Mouse (Mus musculus) liver, embryonic 16.5 days (tissue): ENCODE data around the gene Dgkd. TPM values are rescaled to one million over a fixed set of nuclear protein-coding genes. Genes with fewer than 3 reads are reported as not detected.

ENCODE experiments used
- ATAC-seq: fragments of 200-750 bp; cut with Nextera tagmentation; 2 replicates; pipeline ENCODE4 v1.8.0; 2017; ENCODE audit warnings: low read depth, mild to moderate bottlenecking, moderate number of reproducible peaks, moderate library complexity
- H3K27ac ChIP-seq: fragments of 300-500 bp; sonication (generic); 2 replicates; pipeline ENCODE4 v1.5.1; 2014; ENCODE audit warnings: mild to moderate bottlenecking, low read length
- H3K27me3 ChIP-seq: fragments of 300-500 bp; sonication (generic); 2 replicates; pipeline ENCODE4 v1.6.1; 2014; ENCODE audit warnings: low read depth, low read length, mixed read lengths; ENCODE audit not compliant: control insufficient read depth, insufficient read depth
- H3K36me3 ChIP-seq: fragments of 300-500 bp; sonication (generic); 2 replicates; pipeline ENCODE4 v1.6.1; 2014; ENCODE audit warnings: mild to moderate bottlenecking; ENCODE audit not compliant: control insufficient read depth, insufficient read depth
- H3K4me1 ChIP-seq: fragments of 300-500 bp; sonication (generic); 2 replicates; pipeline ENCODE4 v1.6.1; 2014; ENCODE audit warnings: low read depth, low read length, mixed read lengths; ENCODE audit not compliant: control insufficient read depth
- H3K4me2 ChIP-seq: fragments of 300-500 bp; sonication (generic); 2 replicates; pipeline ENCODE4 v1.6.1; 2014; ENCODE audit warnings: low read depth, low read length, mixed read lengths
- H3K4me3 ChIP-seq: fragments of 300-500 bp; sonication (generic); 2 replicates; pipeline ENCODE4 v1.5.1; 2014; ENCODE audit warnings: low read depth, mild to moderate bottlenecking, low read length
- H3K9ac ChIP-seq: fragments of 300-500 bp; sonication (generic); 2 replicates; pipeline ENCODE4 v1.6.1; 2014; ENCODE audit warnings: low read depth, low read length
- H3K9me3 ChIP-seq: fragments of 300-500 bp; sonication (generic); replicated peaks from 2 replicates; pipeline ENCODE4 v1.6.1; 2016; ENCODE audit warnings: low read length; ENCODE audit not compliant: control insufficient read depth
- WGBS: fragments of 180-500 bp; shearing (Covaris S2); extraction: QIAGEN DNeasy Blood & Tissue Kit; methylation state at CpG from one replicate; pipeline ENCODE4 v1.1.7; 2014; ENCODE audit not compliant: insufficient replicate concordance; 5-methylcytosine and 5-hydroxymethylcytosine counted together
- polyA plus RNA-seq: library from polyadenylated mRNA; unstranded; fragments of >200 nt; fragmentation: Nextera tagmentation; extraction: Ambion mirVana; gene quantifications from 2 replicates; pipeline ENCODE4 v1.2.1, GENCODE M21; 2015

Dgkd gene
- polyA plus RNA-seq, 1 experiment from 2014 or later, result 11.9 TPM

DNA sequence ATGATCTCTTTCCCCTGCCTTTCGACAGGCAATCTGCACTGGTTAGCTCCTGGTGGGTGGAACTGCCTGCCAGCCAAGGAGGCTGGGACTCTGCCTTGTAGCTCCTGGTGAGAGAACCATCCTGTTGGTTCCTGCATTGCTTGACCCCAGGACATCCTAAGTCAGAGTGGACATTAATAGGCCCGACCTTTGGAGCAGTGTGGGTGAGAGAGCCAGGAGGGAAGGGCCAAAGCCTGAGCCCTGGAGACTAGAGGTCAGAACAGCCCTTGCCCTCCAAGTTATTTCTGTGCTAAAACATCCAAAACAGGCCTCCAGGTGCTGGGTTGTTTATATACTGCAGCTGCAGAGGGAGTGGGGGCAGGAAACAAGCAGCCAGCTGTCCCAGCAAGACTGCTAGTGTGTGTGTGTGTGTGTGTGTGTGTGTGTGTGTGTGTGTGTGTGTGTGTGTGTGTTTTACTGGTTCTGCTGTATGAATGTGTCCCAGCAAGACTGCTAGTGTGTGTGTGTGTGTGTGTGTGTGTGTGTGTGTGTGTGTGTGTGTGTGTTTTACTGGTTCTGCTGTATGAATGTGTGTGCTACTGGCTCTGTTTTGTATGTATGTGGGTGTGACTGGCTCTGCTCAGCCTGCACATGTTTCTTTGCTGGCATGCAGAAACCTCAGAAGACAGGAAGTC is 6.1 kb upstream of the Dgkd start:
- Histone ChIP-seq H3K9ac (no peak overlapping the region), H3K4me2 (no peak overlapping the region), H3K27ac (no peak overlapping the region), H3K27me3 (no peaks in the 10 kb centered on the region), H3K4me1 (peaks cover 13% of the 10 kb centered on the region), H3K36me3 (no peaks in the 10 kb centered on the region), H3K9me3 (no peaks in the 10 kb centered on the region), H3K4me3 (no peak overlapping the region)
- WGBS, result 18% methylated on average over 2 of the region's 2 CpGs
- ATAC-seq, result peak; percentile 70

DNA sequence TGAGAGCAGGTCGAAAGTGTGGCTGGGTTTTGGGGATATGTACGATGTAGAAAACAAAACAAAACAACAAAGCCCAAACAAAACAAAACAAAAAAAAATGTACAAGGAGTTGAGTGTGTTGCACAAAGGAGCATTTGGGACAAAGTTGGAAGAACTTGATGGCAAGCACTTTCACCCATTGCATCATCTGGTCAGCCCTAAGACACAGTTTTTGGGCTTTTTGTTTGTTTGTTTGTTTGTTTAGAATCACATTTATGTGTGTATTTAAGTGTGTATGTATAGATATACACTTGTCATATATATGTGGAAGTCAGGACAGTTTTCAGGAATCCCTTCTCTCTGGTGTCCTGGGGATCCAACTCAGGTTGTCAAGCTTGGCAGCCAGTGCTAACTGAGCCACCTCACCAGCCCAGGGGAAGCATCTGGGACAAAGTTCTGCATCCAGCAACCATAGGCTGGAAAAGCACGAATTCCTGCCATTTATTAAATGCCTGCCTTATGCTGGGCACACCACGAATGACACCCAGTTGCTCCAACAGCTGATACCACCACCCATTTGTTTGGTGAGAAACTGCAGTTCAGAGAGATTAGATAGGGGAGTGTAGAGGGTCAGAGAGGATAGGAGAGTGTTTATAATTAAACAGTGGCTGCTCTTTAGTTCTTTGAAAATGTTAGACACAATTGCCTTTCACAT is 5.5 kb upstream of the Dgkd start:
- 13% methylated on average over 4 of the region's 4 CpGs for WGBS
- no peak overlapping the region for H3K27ac ChIP-seq
- H3K9me3 ChIP-seq, result no peaks in the 10 kb centered on the region
- H3K4me1 ChIP-seq, result peaks cover 16% of the 10 kb centered on the region
- H3K4me2 ChIP-seq, result no peak overlapping the region
- ATAC-seq, result no peak
- no peak overlapping the region for H3K9ac ChIP-seq
- H3K27me3 ChIP-seq, result no peaks in the 10 kb centered on the region
- H3K4me3 ChIP-seq, result no peak overlapping the region
- no peaks in the 10 kb centered on the region for H3K36me3 ChIP-seq

DNA sequence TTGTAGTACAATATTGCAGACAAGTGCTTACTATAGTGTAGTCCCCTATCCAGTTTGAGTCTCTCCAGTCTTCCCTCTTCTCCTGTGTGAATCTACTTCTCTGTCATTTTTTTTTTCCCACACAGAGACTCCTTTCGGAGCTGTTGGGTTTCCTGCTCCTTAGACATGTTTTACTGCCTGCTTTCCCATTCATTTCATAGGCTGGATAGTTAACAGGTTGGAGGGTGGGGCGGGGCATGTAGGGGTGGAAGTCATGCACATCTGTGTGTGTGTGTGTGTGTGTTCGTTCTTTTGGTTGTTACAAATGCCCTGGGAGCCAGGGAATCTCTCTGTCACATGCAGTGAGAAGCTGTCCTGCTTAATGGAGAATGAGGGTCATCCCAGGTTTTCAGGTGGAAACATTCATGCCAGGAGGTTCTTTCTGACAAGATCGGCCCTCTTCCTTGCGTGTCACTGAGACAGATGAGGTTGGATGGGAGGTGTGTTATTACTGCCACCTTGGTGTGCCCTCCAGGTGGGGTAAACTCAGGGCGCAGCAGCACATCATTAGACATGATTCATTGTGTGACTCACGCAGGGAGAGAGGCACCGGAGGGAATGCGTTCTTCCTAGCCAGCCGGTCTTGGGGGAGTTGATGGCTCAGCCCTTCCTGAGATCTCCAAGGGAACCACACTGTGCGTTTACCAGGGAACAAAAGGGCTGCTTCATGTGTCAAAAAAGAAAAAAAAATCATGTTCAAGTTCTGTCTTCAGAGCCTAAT is 4.7 kb upstream of the Dgkd start:
- no peak overlapping the region for H3K4me3 ChIP-seq
- H3K36me3 ChIP-seq, result no peaks in the 10 kb centered on the region
- no peak overlapping the region for H3K9ac ChIP-seq
- H3K27me3 ChIP-seq, result no peaks in the 10 kb centered on the region
- WGBS, result 66% methylated on average over 11 of the region's 11 CpGs
- no peak overlapping the region for H3K27ac ChIP-seq
- no peaks in the 10 kb centered on the region for H3K9me3 ChIP-seq
- no peak for ATAC-seq
- H3K4me2 ChIP-seq, result no peak overlapping the region
- peaks cover 19% of the 10 kb centered on the region for H3K4me1 ChIP-seq

DNA sequence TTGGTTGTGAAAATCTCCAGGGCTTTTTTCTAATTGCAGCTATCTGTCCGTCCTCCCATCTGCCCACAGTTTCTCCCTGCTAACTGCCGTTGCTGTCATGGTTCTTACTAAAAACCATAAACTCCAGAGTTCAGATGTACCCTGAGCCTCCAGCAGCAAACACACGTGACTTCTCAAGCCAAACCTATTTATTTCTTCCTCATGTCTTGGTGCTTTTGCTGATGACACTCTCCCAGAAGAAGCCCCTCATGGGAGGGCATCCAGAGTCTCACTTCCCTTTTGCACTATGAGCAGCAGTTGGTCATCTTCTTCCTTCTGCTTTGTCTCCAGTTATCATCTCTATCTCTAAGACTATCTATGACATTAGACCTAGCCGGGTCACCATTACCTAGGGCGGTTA is 3.8 kb upstream of the Dgkd start:
- Histone ChIP-seq H3K27me3 (no peaks in the 10 kb centered on the region), H3K36me3 (no peaks in the 10 kb centered on the region), H3K9me3 (no peaks in the 10 kb centered on the region), H3K4me1 (peaks cover 26% of the 10 kb centered on the region), H3K4me3 (no peak overlapping the region), H3K27ac (no peak overlapping the region), H3K9ac (no peak overlapping the region), H3K4me2 (no peak overlapping the region)
- WGBS, result 30% methylated on average over 5 of the region's 5 CpGs
- ATAC-seq, result no peak

DNA sequence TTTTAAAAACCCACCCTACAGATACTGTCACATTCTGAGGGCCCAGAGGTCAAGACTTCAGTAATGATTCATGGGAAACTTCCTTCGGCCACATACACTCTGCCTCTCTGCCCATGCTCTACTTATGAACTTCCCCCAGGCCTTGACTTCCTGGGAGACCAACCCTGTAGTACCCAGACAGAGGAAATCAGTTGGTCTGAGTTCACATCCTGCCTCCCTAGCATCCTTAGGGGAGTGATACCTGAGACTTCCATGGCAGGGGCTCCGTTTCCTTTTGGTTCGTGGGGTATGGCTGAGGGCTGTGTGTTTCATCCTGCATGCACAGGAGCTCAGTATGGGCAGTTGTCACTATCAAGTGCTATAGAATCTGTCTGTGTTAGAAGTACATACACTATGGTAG is 1.7 kb upstream of the Dgkd start:
- Histone ChIP-seq H3K27me3 (no peaks in the 10 kb centered on the region), H3K4me1 (peaks cover 39% of the 10 kb centered on the region), H3K9ac (no peak overlapping the region), H3K36me3 (no peaks in the 10 kb centered on the region), H3K4me2 (no peak overlapping the region), H3K9me3 (no peaks in the 10 kb centered on the region), H3K27ac (no peak overlapping the region), H3K4me3 (no peak overlapping the region)
- no peak for ATAC-seq
- WGBS, result 69% methylated on average over 3 of the region's 3 CpGs

DNA sequence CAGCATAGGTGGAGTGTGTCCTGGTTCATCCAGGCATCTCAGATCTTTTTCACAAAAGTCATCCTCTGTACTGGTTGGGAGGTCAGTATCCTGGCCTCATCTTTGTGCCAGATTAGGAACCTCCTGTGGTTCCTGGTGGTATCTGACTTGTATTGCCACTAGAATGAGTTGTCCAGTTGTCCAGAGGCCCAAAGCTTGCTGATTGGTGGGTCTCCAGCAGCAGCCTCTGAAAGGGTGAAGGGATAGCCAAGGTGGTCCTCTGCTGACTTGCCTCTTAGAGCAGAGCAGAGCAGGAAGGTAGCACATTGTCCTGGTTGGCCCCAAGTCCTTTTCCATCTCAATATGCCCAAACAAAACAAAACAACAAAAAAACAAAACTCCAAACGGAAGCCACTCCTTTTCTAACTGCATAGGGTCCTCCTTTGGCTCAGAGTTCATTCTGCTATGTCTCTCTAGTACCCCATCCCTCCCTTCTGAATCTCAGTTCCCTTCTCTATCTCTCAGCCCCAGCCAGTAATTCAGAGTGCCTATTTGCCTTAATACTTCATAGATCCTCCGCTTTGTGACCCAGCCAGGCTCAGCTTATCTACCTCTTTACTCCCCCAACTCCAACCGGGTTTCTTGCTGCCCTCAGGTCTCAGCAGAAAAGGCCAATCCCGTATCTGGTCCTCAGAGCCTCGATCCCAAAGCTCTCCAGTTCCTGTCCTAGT is 851 bp upstream of the Dgkd start:
- peak overlapping the region; percentile 94 for H3K4me2 ChIP-seq
- no peaks in the 10 kb centered on the region for H3K36me3 ChIP-seq
- peak overlapping the region; percentile 50; the same call in 1 of the 2 replicates for H3K9ac ChIP-seq
- H3K27ac ChIP-seq, result no peak overlapping the region
- peak overlapping the region; percentile 86; the same call in 1 of the 2 replicates for H3K4me3 ChIP-seq
- no peak for ATAC-seq
- no peaks in the 10 kb centered on the region for H3K27me3 ChIP-seq
- H3K9me3 ChIP-seq, result no peaks in the 10 kb centered on the region
- WGBS, result 40% methylated on average over 5 of the region's 5 CpGs
- peaks cover 38% of the 10 kb centered on the region for H3K4me1 ChIP-seq

DNA sequence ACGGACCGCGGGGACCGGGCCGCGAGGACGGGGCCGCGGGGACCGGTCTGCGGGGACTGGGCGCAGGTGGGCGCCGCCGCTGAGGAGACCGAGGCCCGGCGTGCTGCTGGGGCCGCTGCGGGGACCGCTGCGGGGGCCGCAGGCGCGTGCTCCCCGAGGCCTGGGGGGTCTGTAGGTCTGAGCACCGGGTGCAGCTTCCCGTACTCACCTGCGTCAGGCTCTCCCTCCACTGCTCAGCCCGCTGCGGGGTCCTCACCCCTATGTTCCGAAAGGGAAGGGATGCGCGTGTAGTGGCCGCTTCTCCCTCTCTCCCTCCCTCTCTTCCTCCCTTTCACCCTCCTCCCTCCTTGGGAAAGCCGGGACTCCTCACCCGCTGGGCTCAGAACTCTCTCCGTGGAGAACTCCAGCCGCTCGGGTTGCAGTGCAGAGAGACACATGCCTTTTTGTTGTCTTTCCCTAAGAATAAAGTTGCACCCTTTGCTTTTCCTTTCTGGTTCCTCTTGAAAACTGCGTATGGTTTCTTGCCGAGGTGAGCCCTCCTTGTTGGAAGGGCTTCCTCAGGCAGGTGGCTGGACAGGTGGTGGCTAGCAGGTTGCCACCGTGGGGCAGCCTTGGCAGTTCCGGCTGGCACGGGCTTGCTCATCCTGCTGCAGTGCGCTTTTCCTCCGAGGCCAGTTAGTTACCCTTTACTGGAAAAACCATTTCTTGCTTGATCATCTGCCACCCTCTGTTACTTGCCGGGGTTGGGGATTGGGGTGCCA is 694 bp downstream of the Dgkd start:
- peak; percentile 22; the same call in 1 of the 2 replicates for ATAC-seq
- Histone ChIP-seq H3K36me3 (no peaks in the 10 kb centered on the region), H3K9ac (peak overlapping the region; percentile 86), H3K4me1 (peaks cover 32% of the 10 kb centered on the region), H3K4me3 (peak overlapping the region; percentile 86), H3K4me2 (peak overlapping the region; percentile 94), H3K27me3 (no peaks in the 10 kb centered on the region), H3K9me3 (no peaks in the 10 kb centered on the region), H3K27ac (peak overlapping the region; percentile 55)
- under 1% methylated on average over 47 of the region's 48 CpGs for WGBS

DNA sequence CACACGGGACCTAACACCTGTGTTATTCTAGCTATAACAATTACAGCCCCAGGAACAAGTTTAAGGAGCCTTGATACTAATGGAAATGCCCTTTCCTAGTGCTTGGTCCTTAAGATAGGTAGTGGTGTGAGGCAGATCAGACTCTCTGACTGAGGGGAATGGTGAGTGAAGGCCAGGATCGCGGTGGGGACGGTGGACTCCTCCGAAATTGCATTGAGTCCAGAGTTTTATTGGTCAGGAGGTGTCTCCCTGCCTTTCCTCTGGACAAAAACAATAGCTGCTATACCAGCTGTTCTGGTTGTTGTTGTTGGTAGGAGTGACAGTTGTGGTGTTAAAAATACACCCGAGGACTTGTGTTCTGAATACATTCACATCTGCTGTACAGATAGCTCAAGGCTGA is 1.3 kb downstream of the Dgkd start:
- 9% methylated on average over 6 of the region's 6 CpGs for WGBS
- Histone ChIP-seq H3K4me3 (peak overlapping the region; percentile 86), H3K4me2 (peak overlapping the region; percentile 94), H3K4me1 (peaks cover 36% of the 10 kb centered on the region), H3K36me3 (no peaks in the 10 kb centered on the region), H3K9ac (peak overlapping the region; percentile 86), H3K9me3 (no peaks in the 10 kb centered on the region), H3K27ac (peak overlapping the region; percentile 55; the same call in 1 of the 2 replicates), H3K27me3 (no peaks in the 10 kb centered on the region)
- no peak for ATAC-seq
